Mouse (Mus musculus) left cerebral cortex, postnatal 36 days (tissue): ENCODE results near the gene Lyrm1. TPM values are rescaled to one million over a fixed set of nuclear protein-coding genes. Genes with fewer than 3 reads are reported as not detected.

Experiments
- DNase-seq, 2 experiments: peaks; one replicate each; pipeline ENCODE4 v3.0.0; 2021 to 2022; ENCODE audit warnings: low spot score in 2 of 2, mixed read lengths in 1 of 2
- intact Hi-C: fragments of 180-260 bp; cut with DNase I; formaldehyde crosslinking; loops from one replicate; pipeline ENCODE4 v1.15.1; 2025
- total RNA-seq, 2 experiments: library from RNA; stranded (reverse); gene quantifications; 2 replicates each; pipeline ENCODE4 v1.2.3; 2021

Gene Lyrm1
- total RNA-seq, result 10 to 100 TPM; 10.9 to 12.9 TPM

DNA sequence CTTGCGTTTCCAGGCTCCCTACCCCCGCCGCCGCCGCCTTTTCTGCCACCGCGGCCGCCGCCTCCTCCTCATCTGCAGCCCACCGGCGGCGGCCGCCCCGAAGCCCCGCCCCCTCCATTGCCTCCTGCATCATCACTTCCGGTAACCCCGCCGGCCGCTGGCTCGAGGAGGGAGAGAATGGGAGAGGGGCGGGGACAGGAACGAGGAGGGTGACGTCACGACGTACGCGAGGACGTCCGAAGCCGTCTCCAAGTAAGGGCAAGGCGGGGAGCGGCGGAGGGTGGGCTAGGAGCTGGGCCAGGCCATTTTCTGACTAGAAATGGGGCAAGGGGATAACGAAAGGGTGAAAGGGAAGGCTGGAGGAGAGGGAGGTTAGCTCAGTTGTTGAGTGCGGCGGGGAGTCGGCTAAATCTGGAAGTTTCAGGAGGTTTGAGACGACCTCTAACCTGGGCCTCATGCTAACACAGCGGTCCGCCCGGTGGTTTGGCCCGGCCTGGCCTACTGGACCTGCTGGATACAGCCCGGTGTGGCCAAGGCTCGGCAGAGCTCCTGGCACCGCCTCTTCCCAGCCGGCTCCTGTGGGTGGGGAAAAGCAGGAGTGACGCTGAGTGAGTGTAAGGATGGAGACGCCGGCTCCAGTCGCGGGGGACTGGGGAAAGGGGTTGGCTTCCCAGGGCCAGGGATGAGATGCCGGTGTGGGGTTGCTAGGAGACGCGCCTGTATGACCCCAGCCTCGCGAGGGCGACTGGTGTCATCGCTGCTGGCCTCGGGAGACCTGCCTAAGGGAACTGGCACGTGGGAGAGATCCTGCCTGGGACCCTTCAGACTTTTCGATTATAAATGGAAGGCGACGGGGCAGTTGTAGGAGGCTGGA, at the start of gene Lyrm1, which contains the start of gene Dcun1d3:
Lyrm1 (plus strand) TSS at position 223 of the 874 bp plus-strand sequence.
Dcun1d3 (minus strand) TSS at position 660 of the 874 bp plus-strand sequence.
- intact Hi-C loops, result loop anchor here (2.0 to 5.0 kb wide), 2 partner anchors 19 to 34 kb away; no protein-coding TSS in a partner anchor
- DNase-seq, result peak; percentile 96

DNA sequence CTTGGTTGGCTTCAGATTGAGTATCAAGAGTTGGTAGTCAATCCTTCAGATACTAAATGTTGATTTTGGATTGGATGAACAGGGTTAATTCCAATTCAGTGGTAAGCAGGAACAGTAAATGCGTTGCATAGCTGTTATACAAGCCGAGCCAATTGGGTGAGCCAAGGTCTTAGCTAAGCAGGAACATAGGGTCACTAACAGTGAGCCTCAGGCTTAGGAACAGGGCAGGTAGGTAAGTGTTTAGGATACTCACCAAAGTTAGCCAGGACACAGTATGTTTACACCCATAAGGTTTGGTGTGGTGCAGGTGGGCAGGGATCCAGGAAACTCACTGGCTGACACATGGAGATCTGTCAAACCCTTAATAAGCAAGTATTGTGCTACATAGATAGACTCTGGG, 48.3 kb upstream of the Lyrm1 start:
- intact Hi-C loops, result loop anchor here (5.0 kb wide), 2 partner anchors 210 to 480 kb away; partner anchors contain the start of gene Abca15
- DNase-seq, result no peak

DNA sequence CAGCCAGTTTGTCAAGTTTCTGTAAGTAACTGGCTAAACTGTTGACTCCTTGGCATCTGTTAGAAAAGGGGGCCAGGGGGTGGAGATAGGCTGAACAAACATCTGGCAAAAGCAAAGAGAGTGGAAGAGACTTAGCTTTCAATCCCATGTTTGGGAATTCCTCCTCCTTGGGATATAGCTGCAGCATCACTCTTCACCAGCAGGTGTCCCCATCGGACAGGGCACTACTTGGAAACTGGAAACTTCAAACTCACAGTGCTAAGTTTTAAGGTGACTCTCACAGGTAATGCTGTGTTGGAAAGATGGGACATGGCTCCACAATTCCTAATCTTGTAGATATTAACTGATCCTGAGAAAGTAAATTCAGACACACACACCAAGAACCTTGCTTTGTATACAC, 46.6 kb upstream of the Lyrm1 start:
- peak; percentile 55 to 65 for DNase-seq
- intact Hi-C loops, result loop anchor here (5.0 kb wide), 2 partner anchors 208 to 478 kb away; partner anchors contain the start of gene Abca15

DNA sequence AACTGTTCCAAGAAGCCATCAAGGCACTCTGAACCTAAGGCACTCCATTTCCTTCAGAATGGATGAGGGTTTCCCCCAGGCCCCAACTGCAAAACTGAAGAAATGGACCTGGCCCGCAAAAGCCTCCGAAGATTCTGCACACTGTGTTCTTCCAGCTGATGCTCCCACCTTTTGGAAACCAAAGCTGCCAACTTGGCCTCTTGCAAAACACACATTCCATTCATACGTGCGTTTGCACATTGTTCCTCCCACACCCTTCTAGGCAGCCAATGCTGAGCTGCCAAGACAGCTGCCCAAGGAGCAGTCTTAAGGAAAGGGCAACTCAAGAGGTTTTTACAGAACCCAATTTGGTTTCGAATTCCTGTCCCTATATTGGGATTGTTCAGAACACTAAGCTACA, 44.9 kb upstream of the Lyrm1 start:
- DNase-seq, result peak in 1 of 2 experiments; percentile 14
- intact Hi-C loops, result loop anchor here (5.0 kb wide), 2 partner anchors 247 to 352 kb away; partner anchors contain the start of genes Abca14, Crym and Dnah3

DNA sequence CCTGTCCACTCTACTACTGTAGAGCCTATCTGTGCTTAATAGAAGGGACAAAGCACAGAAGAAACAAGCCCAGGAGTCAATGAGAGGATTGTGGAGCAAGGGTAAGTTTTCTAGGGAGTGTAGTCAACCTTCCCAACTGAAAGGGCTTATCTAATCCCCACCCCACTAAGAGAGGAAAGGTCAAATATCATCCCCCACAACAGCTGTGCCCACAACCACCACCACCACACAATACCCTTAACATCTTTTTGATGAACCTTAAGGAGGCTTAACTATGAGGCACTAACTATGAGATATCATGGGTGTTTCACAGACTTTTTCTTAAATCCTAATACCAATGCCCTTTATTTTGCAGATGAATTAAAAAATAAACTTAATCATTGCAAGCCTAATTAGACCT, 43.2 kb upstream of the Lyrm1 start:
- intact Hi-C loops, result loop anchor here (5.0 kb wide), 2 partner anchors 245 to 350 kb away; partner anchors contain the start of genes Abca14, Crym and Dnah3
- no peak for DNase-seq

DNA sequence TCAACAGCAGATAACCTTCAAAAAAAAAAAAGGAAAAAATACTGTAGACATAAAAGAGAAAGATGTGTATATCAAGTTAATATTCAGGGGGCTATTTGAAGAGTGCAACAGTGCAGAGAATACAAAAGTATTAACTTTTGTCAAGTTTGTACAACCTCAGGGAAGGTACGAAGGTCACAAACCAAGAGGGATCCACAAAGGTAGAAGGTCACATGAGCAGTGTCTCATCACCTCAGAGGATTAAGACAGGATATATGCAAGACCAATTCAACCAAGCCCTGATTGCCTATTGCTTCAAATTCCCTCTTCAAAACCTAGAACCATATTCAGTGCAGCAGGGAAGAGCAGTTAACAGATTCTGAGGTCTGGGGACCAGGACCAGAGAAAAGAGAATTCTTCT, 42.5 kb upstream of the Lyrm1 start:
- DNase-seq, result no peak
- intact Hi-C loops, result loop anchor here (5.0 kb wide), 2 partner anchors 244 to 349 kb away; partner anchors contain the start of genes Abca14, Crym and Dnah3

DNA sequence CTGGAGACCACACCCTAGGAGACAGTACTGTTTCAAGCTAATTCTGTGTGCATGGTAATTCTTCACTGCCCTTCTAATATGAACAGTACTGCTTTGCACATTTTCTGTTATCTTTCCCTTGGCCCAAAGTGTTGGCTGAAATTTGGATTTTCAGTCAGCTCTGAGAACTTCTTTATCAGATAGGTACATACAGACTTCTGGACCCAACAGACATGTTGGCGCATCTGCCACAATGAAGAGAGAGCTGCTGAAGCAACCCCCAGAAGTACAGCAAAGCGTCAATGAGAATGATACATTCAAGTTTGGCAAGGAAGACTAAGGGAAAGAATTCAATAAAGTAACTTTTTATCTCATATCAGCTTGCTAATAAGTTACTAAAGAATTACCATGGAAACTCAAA, 41.3 kb upstream of the Lyrm1 start:
- DNase-seq, result no peak
- intact Hi-C loops, result loop anchor here (5.0 kb wide), 2 partner anchors 243 to 348 kb away; partner anchors contain the start of genes Abca14, Crym and Dnah3

DNA sequence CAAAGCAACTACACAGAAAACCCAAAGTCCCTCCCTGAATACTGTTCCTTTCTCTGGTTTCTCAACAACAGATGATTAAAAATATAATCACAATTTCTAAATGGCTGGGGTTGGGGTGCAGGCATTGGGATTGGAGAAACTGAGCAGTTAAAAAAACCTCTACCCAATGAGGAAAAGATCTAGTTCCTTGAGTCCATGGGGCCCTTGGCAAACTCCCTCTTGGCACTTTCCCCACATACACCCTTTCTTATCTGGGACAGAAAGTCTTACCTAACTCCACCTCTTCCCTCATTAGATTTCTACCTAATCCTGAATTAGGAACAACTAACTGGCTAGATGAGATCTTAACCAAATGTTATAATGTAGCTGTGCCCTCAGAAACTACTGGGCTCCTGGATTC, 40.6 kb upstream of the Lyrm1 start:
- intact Hi-C loops, result no loop called here
- no peak for DNase-seq

DNA sequence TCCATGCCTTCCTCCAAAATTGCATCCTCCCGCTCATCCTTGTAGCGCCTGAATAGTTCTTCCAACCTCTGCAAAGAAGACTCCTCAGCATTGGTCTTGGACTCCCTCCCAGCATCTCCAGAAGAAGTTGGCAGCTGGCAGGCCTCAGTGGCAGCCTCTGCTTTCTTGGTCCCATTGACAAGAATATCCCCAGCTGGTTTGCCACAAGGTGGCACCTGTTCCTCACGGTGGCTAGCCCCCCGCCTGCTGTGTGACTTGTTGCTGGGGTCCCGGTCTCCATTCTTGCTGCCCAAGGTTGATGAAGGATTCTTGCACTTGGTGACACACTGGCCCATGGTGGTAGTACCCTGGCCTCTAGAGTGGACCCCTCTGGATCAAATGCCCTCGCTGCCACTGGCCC, 36.2 kb upstream of the Lyrm1 start:
- intact Hi-C loops, result no loop called here
- no peak for DNase-seq

DNA sequence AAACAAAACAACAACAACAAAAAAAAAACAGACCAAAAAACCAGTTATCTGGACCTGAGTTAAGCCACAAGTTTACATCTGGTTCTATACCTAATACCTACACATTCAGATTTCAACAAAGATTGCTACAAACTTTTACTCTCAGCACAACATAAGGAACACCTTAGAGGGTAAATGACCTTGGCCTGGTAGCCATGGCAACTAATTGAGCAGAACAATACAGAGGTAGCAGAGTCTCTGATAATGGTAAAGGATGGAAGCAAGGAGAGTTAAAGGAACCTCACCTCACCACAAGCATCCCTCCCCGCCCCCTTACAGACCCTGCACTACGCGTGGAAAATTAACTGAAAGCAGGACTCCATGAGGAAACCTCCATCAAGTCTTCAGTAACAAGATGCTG, 35.5 kb upstream of the Lyrm1 start:
- intact Hi-C loops, result loop anchor here (5.0 kb wide), 1 partner anchor 37 kb away; the partner anchor contains the start of genes Dcun1d3 and Lyrm1

DNA sequence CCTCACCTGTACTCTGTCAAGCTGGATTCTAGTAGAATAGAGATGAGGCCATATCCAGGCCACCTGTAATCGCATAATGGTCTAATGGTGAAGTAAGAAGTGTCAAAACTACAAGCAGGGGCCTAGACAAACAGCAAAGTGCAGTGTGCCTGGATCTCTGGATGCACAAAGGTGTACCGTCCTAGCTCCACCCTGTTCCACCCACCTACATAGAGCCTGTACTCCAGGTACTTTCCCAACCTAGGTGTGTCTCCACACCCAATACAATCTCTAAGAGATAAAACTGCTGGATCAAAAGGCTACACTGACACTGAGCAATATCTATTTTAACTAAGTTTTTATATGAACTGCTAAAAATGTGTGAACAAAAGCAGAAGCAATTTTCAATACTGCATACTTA, 35.1 kb upstream of the Lyrm1 start:
- DNase-seq, result no peak
- intact Hi-C loops, result loop anchor here (5.0 kb wide), 1 partner anchor 37 kb away; the partner anchor contains the start of genes Dcun1d3 and Lyrm1

More for the DNA sequence above, 35.5 kb upstream of the Lyrm1 start:
- DNase-seq, result no peak

DNA sequence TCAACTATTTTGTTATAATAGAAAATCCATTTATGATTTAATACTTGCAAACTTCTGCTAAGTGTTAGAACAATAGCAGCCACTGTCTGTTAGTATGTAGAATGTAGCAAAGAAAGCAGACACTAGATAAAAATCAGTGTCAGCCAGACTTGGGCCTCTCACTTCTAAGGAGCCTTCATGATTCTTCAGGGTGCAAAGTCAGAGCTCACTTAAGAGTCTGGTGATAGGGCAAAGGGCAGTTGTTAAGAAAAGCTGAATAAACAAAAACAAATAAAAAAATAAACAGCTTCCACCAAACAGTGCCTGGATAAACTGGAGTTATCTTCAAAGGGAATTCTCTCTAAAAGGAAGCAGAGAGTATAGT, 34.7 kb upstream of the Lyrm1 start:
- no peak for DNase-seq
- intact Hi-C loops, result loop anchor here (5.0 kb wide), 1 partner anchor 36 kb away; the partner anchor contains the start of genes Dcun1d3 and Lyrm1

DNA sequence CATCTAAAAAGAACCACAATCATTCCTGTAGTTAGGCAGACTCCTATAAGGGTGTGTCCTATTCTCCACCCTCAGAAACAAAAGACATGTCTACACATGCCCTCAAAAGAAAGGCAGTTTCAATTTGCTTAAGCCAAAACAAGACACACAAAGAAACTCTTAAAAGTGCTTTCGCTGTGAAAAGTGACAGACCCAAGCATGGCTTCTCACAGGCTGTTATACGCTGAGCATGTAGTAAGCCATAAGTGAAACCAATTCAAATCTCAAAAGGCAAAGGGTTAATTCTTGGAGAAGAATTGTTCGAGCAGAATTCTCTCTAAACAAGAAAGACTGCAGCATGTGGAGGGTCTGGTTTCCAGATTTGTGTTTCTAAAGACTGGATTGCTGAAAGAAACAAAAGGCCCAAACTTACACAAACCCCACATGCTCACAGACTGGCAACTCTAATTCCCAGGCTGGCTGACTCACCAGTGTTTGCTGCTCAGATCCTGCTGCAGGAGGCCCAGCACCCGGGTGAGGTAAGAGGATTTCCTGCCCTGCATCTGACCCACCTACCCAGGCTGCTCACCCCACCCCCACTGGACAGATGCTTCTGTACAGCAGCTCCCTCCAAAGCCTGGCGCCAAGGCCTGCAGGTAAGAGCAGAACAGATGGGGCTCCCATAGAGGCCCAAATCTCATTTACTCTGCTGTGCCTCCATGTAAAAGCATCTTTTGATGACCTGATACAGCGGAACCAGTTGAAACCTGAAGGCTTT, 34.1 kb upstream of the Lyrm1 start:
- intact Hi-C loops, result loop anchor here (5.0 kb wide), 1 partner anchor 36 kb away; the partner anchor contains the start of genes Dcun1d3 and Lyrm1
- peak in 1 of 2 experiments; percentile 14 for DNase-seq

DNA sequence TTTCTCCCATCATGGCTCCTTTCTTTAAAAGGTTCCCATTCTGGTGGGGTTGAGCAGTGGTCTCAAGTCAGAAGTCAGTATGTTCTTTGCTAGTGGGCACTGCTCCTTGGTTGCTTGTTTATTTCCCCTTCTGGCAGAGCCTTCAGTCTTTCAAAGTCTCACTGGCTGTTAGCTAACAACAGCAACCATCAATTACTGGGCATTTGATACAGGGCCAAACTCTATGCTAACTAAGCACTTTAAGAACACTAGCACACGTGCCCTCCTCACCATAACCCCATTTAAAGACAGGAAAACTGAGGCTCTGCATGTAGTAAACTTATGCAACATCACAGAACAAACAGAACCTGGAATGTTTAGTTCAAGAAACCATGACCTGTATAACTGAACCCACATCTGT, 33.5 kb upstream of the Lyrm1 start:
- intact Hi-C loops, result loop anchor here (5.0 kb wide), 1 partner anchor 35 kb away; the partner anchor contains the start of genes Dcun1d3 and Lyrm1

DNA sequence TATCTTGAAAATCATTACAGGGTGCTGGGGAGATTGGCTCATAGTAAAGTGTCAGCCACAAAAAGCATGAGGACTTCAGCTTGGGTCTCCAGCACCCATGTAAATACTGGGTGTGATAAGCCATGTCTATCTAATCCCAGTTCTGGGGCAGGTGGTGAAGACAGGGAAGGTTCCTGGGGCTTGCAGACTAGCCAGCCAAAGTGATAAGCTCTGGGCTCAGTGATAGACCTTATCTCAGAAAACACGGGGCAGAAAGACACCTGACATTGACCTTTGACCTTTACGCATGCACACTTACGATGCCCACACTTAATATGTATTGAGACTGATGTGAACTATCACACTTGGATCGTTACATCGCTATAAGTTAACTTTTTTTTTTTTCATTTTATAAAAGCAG, 31.2 kb upstream of the Lyrm1 start:
- no peak for DNase-seq
- intact Hi-C loops, result loop anchor here (5.0 kb wide), 1 partner anchor 33 kb away; the partner anchor contains the start of genes Dcun1d3 and Lyrm1

More for the DNA sequence above, 33.5 kb upstream of the Lyrm1 start:
- DNase-seq, result no peak

DNA sequence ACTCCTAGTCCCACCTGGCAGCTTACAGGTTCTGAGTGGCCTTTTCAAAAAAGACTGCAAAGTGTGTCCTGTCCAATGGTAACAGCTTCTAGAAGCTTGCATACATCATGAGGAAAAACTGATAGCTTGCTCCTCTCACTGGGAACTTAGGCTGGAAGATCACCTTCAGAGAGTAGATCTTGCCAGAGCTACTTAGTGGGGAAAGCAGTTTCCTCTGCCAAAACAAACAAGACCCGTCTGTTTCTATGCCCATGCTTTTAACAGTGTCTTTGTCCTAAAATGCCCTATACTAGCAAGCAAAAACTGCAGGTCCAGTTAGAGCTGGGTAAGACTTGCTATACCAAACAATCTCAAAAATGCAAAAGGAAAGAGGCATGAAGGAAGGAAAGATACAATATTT, 29.5 kb upstream of the Lyrm1 start:
- no peak for DNase-seq
- intact Hi-C loops, result no loop called here

DNA sequence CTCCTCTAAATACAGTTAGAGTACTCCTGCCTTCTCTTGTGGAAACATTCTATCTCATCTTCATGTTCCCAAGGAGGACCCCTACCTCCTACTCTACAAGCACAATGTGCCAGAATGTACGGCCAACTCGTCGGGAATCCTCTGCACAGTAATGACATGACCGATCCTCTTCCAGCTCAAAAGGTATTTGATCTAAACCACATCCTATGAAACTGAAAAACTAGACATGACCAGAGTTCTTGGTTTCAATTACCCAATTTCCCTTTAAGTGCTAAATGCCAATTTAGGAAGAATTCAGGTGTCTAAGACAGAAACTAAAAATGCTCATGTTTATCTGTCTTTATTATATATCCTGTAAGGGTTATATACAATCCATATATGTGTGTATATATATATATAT, 23.5 kb upstream of the Lyrm1 start:
- no peak for DNase-seq
- intact Hi-C loops, result no loop called here

DNA sequence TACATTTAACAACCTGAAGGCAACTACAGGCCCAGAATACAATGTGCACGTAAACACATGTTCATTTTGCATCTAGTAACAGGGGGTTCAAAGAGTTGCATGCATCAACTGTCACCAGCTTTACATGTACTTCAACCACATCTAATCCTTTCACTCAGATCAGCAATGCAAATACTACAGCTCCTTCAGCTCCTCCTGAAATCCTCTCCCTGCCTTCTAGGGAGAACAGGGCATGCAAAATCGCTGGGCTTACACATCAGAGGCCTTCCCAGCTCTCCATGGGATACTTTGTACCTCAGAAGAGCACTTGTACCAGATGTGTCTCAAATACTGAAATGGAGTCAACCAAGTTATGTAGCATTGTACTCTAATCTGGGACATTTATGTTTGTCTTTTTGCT, 22.6 kb upstream of the Lyrm1 start:
- DNase-seq, result no peak
- intact Hi-C loops, result no loop called here

DNA sequence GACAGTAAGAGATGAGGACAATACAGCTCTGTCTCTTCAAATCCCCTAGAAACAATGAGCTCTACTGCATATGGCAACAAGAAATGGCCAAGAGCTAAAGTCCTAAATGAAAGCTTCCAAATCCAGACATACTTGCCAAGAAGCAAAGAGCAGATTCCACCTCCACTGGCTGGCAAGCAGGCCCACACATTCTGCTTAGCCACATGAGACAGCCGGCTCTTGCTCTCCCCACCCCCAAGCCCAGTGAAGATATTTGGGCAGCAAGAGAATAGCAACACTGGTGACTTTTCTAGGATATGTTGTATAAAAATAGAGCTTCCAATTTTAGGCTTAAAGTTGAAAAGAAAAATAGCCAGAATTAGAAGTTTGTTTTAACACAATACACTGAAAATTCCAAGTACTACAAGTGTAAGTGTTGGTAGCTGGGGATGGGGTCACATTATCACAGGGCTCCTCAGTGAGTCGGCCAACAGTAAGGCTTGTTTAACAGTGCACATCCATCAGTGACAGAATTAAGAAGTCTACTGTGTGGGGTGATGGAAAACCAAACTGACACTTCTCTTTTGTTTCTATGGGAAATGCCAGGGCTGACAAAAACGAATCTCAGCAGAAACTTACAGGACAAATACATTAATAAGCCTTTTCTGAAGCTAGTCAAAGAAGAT, 19.8 kb upstream of the Lyrm1 start:
- intact Hi-C loops, result loop anchor here (2.0 kb wide), 1 partner anchor 19 kb away; the partner anchor contains the start of gene Lyrm1
- DNase-seq, result peak; percentile 67 to 68
